Mouse (Mus musculus) erythroblast, embryonic 14.5 days (primary cell): ENCODE results near the gene Aire. TPM values are rescaled to one million over a fixed set of nuclear protein-coding genes. Genes with fewer than 3 reads are reported as not detected.
"Not testable (repeated sequence)": the region's sequence is repeated elsewhere in the genome, so short reads cannot be mapped to it uniquely, and the experiment has no call there.

Experiments
- H3K27me3 ChIP-seq: 2 replicates; pipeline ENCODE4 v1.6.1; 2012; ENCODE audit warnings: inconsistent platforms; ENCODE audit not compliant: control insufficient read depth
- H3K36me3 ChIP-seq: 2 replicates; pipeline ENCODE4 v1.6.1; 2012; ENCODE audit warnings: mild to moderate bottlenecking, inconsistent platforms; ENCODE audit not compliant: control insufficient read depth
- H3K4me1 ChIP-seq: 2 replicates; pipeline ENCODE4 v1.6.1; 2012; ENCODE audit warnings: inconsistent platforms; ENCODE audit not compliant: control insufficient read depth
- H3K4me3 ChIP-seq: replicated peaks from 2 replicates; pipeline ENCODE3; 2012; ENCODE audit warnings: moderate library complexity, mild to moderate bottlenecking, inconsistent platforms
- H3K9me3 ChIP-seq: 2 replicates; pipeline ENCODE4 v1.6.1; 2012; ENCODE audit warnings: low read length, inconsistent platforms, mixed read lengths; ENCODE audit not compliant: control insufficient read depth
- GATA1 ChIP-seq: IDR thresholded peaks from 2 replicates; pipeline ENCODE4 v1.6.1; 2012; ENCODE audit warnings: low read length, inconsistent platforms, mixed read lengths
- TAL1 ChIP-seq: IDR thresholded peaks from 3 replicates; pipeline ENCODE4 v1.6.1; 2012; ENCODE audit warnings: low read length, inconsistent platforms, mixed read lengths
- polyA plus RNA-seq: library from polyadenylated mRNA; stranded (reverse); fragments of >175 nt; gene quantifications from 2 replicates; pipeline ENCODE4 v1.2.3, GENCODE M21; 2012

Gene Aire
- polyA plus RNA-seq, 1 experiment: not detected

DNA sequence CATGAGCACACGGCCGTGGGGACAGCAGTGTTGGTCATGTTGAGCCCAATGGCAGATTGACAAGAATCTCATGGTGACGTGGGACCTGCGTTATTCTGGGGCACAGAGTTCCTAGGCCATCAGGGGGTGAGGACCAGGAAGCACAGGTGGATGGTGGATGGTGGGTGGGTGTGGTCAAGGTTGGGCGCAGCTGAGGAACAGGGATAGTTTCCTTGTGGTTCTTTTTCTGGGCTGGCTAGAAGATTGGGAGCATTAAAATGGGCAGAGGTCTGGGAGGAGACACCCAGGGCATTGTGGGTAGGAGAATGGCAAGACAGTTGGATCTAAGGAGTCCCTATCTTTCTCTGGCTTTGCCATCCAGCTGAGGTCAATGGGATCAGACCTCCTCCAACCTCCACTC lies 1.8 kb downstream of the Aire start, which contains the start of gene Dnmt3l:
Dnmt3l (plus strand) TSS at position 301 of the 400 bp plus-strand sequence.
- Histone ChIP-seq H3K9me3 (no peaks in the 10 kb centered on the region), H3K27me3 (peaks cover 13% of the 10 kb centered on the region), H3K4me3 (no peak within 1 kb of the TSS), H3K4me1 (peaks cover 2% of the 10 kb centered on the region), H3K36me3 (no peaks in the 10 kb centered on the region)
- TF ChIP-seq GATA1 (no peak), TAL1 (no peak)

DNA sequence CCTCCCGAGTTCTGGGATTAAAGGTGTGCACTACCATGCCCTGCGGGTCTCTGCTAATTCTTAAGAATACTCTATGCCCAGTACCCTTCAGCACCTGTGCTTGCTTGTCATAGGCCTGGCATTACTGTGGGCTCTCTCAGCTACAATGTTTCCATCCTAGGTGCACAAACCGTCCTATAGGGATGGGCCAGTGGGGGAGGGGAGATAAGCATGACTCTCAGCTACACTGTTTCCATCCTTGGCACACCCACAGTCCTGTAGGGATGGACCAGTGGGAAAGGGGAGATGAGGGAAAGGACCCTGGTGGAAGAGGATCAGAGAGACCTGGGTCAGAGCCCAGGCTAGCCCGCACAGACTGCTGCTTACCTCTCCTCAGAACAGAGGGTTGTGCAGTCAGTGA lies 6.3 kb downstream of the Aire start:
- H3K27me3 ChIP-seq: no peaks in the 10 kb centered on the region

GRCm38 (mm10) chr10:78031987-78032386 lies 11.4 kb downstream of the Aire start:
- Histone ChIP-seq H3K4me1 (no peaks in the 10 kb centered on the region), H3K4me3 (no peak overlapping the region), H3K36me3 (no peaks in the 10 kb centered on the region), H3K27me3 (no peaks in the 10 kb centered on the region), H3K9me3 (no peaks in the 10 kb centered on the region)
- TF ChIP-seq GATA1 (no peak), TAL1 (no peak)

More for the DNA sequence above, 6.3 kb downstream of the Aire start:
- Histone ChIP-seq H3K36me3 (no peaks in the 10 kb centered on the region), H3K4me1 (no peaks in the 10 kb centered on the region), H3K4me3 (no peak overlapping the region), H3K9me3 (no peaks in the 10 kb centered on the region)
- no peak for TF ChIP-seq GATA1
- TF ChIP-seq TAL1: no peak

DNA sequence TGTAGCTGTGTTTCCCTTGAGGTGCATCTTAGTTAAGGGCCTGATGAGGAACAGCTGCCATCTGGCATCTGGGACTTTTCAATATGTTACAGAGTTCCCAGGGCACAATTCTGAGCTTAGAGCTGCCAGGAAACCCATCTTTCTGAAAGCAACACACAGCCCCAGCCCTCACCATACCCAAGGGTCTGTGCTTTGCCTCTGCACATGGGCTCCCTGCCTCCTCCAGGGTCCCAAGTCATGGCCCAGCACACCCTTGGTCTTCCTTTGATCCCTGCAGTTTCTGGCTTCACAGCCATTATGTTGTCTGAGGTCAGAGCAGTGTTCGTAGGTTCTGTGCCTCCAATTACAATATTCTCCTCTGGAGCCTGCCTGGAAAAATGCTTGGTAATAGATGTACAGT lies 14.3 kb downstream of the Aire start:
- H3K4me3 ChIP-seq: no peak overlapping the region
- H3K36me3 ChIP-seq: no peaks in the 10 kb centered on the region
- no peak for TF ChIP-seq TAL1
- TF ChIP-seq GATA1: no peak
- peaks cover 5% of the 10 kb centered on the region; the same call in 1 of the 2 replicates for H3K27me3 ChIP-seq
- H3K4me1 ChIP-seq: no peaks in the 10 kb centered on the region
- no peaks in the 10 kb centered on the region for H3K9me3 ChIP-seq

DNA sequence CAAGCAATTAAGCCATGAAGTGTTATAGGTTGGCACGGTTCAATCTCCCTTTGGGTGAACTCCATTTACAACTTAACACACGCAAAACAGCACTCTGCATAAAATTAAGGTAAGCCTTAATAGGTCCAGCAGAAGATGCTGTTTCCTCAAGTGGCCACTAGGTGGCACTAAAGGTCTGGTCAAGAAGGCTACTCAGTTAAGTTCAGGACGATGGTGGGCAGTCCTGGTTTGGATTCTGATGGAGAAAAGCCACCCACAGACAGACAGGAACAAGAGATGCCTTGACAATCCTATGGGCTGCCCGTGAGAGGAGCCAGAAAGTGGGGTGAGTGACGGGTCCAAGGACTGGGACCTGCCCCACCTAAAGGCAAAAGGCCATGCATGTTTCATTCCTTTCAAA lies 15.3 kb downstream of the Aire start:
- TF ChIP-seq TAL1 (no peak), GATA1 (no peak)
- no peaks in the 10 kb centered on the region for H3K36me3 ChIP-seq
- no peaks in the 10 kb centered on the region for H3K4me1 ChIP-seq
- H3K4me3 ChIP-seq: no peak overlapping the region
- peaks cover 5% of the 10 kb centered on the region; the same call in 1 of the 2 replicates for H3K27me3 ChIP-seq
- H3K9me3 ChIP-seq: no peaks in the 10 kb centered on the region

DNA sequence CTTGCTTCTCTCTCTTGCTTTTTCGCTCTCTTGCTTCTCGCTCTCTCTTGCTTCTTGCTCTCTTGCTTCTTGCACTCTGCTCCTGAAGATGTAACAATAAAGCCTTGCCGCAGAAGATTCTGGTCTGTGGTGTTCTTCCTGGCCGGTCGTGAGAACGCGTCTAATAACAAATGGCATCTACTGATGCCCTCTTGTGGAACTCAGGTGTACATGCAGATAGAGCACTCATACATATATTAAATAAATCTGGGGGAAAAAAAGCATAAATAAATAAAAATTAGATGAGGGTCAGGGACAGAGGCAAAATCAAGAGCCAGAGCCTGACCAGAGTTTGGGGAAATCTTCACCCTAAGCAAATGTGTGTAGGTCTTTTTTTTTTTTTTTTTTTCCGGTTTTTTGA lies 18.0 kb downstream of the Aire start:
- not testable (repeated sequence) for H3K27me3 ChIP-seq, H3K4me3 ChIP-seq, H3K9me3 ChIP-seq, H3K4me1 ChIP-seq, H3K36me3 ChIP-seq

GRCm38 (mm10) chr10:78019984-78020383 lies 23.4 kb downstream of the Aire start:
- not testable (repeated sequence) for H3K4me3 ChIP-seq, H3K36me3 ChIP-seq, H3K9me3 ChIP-seq
- Histone ChIP-seq H3K27me3 (peaks cover 15% of the 10 kb centered on the region), H3K4me1 (peaks cover 16% of the 10 kb centered on the region)

DNA sequence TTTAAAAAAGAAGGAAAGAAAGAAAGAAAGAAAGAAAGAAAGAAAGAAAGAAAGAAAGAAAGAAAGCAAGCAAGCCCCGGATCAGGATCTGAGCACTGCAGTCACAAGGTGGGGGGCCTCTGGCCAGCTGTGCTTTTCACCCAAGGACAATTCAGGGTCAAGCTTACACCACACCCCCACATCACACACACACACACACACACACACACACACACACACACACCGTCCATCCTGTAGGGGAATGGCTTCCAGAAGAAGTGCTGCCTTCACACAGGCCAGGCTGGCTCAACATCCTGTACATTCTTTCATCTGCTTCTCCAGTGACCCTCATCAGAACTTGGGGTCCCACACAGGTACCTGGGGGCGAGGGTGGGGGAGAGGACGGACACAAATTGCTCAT lies 24.1 kb downstream of the Aire start:
- no peak for TF ChIP-seq TAL1
- no peak for TF ChIP-seq GATA1

DNA sequence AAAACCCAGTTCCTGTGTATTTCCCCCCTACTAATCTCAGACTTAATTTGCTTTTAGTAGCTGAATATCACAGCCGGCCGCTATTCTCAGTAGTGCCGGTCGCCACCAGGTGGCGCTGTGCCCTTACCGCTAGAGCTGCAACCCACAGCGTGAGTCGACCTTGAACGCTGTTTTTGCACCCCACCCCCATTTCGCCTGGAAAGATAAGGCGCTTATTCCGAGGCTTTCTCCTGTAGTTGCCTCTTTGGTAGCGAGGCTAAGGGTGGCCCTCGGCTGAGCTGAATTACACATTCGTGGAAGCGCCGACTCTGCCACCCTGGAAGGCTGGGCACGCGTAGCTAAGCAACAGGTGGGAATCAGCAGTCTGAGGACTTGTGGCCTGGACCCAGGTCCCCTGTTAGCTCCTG lies 24.6 kb downstream of the Aire start:
- Histone ChIP-seq H3K4me3 (peak overlapping the region; percentile 56), H3K4me1 (peaks cover 16% of the 10 kb centered on the region), H3K9me3 (no peaks in the 10 kb centered on the region), H3K27me3 (peaks cover 15% of the 10 kb centered on the region), H3K36me3 (no peaks in the 10 kb centered on the region)
- TF ChIP-seq TAL1 (no peak), GATA1 (peak; percentile 73)

More for the DNA sequence above, 24.1 kb downstream of the Aire start:
- Histone ChIP-seq H3K36me3 (no peaks in the 10 kb centered on the region), H3K4me1 (peaks cover 16% of the 10 kb centered on the region), H3K9me3 (no peaks in the 10 kb centered on the region), H3K27me3 (peaks cover 15% of the 10 kb centered on the region), H3K4me3 (no peak overlapping the region)

GRCm38 (mm10) chr10:78016366-78016765 lies 27.0 kb downstream of the Aire start:
- no peak overlapping the region for H3K4me3 ChIP-seq
- TF ChIP-seq GATA1: no peak
- TF ChIP-seq TAL1: no peak
- no peaks in the 10 kb centered on the region for H3K9me3 ChIP-seq
- peaks cover 26% of the 10 kb centered on the region for H3K4me1 ChIP-seq
- H3K27me3 ChIP-seq: peaks cover 15% of the 10 kb centered on the region
- H3K36me3 ChIP-seq: no peaks in the 10 kb centered on the region
